Mouse (Mus musculus) cerebellum, postnatal 36 days (tissue): ENCODE data around the gene Srf.

ENCODE experiments used
- DNase-seq, 2 experiments: peaks; one replicate each; pipeline ENCODE4 v3.0.0; 2021 to 2022; ENCODE audit warnings: mixed read lengths in 2 of 2

Gene Srf

GRCm38 (mm10) chr17:46554977-46555672, 850 bp downstream of the Srf start:
- peak; percentile 34 to 47 for DNase-seq

- peak; percentile 43 to 51 for DNase-seq
Observed at GRCm38 (mm10) chr17:46554646-46554976, 1.4 kb downstream of the Srf start.

GRCm38 (mm10) chr17:46553926-46554325, 2.0 kb downstream of the Srf start:
- DNase-seq: no peak

- no peak for DNase-seq
Observed at GRCm38 (mm10) chr17:46553469-46553868, 2.5 kb downstream of the Srf start.

- DNase-seq: peak; percentile 80 to 87
Observed at GRCm38 (mm10) chr17:46552841-46553423, 3.0 kb downstream of the Srf start.

GRCm38 (mm10) chr17:46552151-46552550, 3.8 kb downstream of the Srf start:
- no peak for DNase-seq

GRCm38 (mm10) chr17:46551369-46551768, 4.6 kb downstream of the Srf start:
- DNase-seq: no peak

GRCm38 (mm10) chr17:46550904-46551303, 5.1 kb downstream of the Srf start:
- DNase-seq: no peak

- no peak for DNase-seq
Observed at GRCm38 (mm10) chr17:46549642-46550041, 6.3 kb downstream of the Srf start.

- DNase-seq: peak; percentile 48 to 58
Observed at GRCm38 (mm10) chr17:46549193-46549592, 6.8 kb downstream of the Srf start.

GRCm38 (mm10) chr17:46548741-46549140, 7.2 kb downstream of the Srf start:
- DNase-seq: no peak

GRCm38 (mm10) chr17:46547923-46548322, 8.1 kb downstream of the Srf start:
- no peak for DNase-seq

- DNase-seq: no peak
Observed at GRCm38 (mm10) chr17:46546995-46547394, 9.0 kb downstream of the Srf start.

GRCm38 (mm10) chr17:46546591-46546990, 9.4 kb downstream of the Srf start:
- DNase-seq: no peak

- DNase-seq: peak; percentile 92 to 95
Observed at GRCm38 (mm10) chr17:46545813-46546564, 10.0 kb downstream of the Srf start, which contains the start of gene Cul9. Gene Cul9 (minus strand): TSS chr17:46546388.

- DNase-seq: no peak
Observed at GRCm38 (mm10) chr17:46543661-46544060, 12.3 kb downstream of the Srf start.

- peak; percentile 78 to 83 for DNase-seq
Observed at GRCm38 (mm10) chr17:46525579-46526307, 30.2 kb downstream of the Srf start.

GRCm38 (mm10) chr17:46525065-46525464, 30.9 kb downstream of the Srf start:
- DNase-seq: no peak

GRCm38 (mm10) chr17:46521963-46522668, 33.9 kb downstream of the Srf start:
- no peak for DNase-seq

GRCm38 (mm10) chr17:46521174-46521573, 34.8 kb downstream of the Srf start:
- DNase-seq: no peak

- no peak for DNase-seq
Observed at GRCm38 (mm10) chr17:46520385-46520979, 35.5 kb downstream of the Srf start.

- DNase-seq: no peak
Observed at GRCm38 (mm10) chr17:46519971-46520370, 36.0 kb downstream of the Srf start.
